Mouse (Mus musculus) frontal cortex, postnatal 36 days (tissue): ENCODE measurements around the gene Fam43a.

ENCODE experiments used
- DNase-seq, 2 experiments: peaks; one replicate each; pipeline ENCODE4 v3.0.0; 2022; ENCODE audit warnings: low spot score in 2 of 2

Fam43a gene

DNA sequence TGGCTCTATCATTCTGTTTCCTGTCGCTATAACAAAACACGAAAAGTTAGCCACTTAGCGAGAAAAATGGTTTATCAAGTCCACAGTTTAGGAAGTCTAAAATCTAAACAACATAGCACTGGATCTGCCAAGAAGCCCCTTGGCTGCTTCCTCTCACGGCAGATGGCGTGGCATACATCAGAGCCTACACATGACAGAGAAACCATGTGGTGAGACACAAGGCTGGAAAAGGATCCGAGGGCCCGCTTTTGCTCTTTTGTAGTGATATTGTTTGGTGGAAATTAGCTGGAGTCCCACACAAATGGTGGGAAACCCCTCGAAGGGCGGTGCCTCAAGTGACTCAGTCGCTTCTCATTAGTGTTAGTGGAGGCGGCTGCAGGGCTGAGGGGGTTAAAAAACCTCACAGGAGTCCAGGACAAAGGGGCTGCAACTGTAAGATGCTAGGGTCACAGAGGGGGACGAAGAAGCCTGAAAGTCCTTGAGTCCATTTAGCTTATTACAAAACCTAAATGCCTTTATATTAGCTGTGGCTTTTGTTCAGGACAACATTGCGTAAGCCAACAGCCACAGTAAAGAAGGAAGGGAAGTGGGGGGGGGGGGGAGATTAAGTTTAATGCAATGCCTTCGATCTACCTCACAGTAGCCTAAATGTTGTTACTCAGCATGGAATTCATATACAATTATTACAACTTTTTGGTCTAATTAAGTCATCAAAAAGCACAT lies 3.5 kb upstream of the Fam43a start:
- no peak for DNase-seq

- peak; percentile 93 to 96 for DNase-seq
Measured at GRCm38 (mm10) chr16:30596959-30597681, 2.4 kb upstream of the Fam43a start.

DNA sequence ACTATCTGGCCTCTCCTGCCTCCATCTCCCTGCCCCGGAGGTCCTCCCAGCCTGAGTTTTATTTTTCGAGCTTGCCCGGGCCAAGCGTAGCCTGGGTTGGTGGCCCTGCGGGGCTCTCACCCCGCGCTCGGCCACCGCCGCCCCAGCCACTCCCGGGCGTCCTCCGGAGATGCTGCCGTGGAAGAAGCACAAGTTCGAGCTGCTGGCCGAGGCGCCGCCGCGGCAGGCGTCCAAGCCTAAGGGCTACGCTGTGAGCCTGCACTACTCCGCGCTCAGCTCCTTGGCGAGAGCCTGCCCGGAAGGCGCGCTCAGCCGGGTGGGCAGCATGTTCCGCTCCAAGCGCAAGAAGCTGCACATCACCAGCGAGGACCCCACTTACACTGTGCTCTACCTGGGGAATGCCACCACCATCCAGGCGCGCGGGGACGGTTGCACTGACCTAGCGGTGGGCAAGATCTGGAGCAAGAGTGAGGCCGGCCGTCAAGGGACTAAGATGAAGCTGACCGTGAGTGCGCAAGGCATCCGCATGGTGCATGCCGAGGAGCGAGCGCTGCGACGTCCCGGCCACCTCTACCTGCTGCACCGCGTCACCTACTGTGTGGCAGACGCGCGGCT lies 1.0 kb downstream of the Fam43a start:
- DNase-seq: peak; percentile 43 to 55

DNA sequence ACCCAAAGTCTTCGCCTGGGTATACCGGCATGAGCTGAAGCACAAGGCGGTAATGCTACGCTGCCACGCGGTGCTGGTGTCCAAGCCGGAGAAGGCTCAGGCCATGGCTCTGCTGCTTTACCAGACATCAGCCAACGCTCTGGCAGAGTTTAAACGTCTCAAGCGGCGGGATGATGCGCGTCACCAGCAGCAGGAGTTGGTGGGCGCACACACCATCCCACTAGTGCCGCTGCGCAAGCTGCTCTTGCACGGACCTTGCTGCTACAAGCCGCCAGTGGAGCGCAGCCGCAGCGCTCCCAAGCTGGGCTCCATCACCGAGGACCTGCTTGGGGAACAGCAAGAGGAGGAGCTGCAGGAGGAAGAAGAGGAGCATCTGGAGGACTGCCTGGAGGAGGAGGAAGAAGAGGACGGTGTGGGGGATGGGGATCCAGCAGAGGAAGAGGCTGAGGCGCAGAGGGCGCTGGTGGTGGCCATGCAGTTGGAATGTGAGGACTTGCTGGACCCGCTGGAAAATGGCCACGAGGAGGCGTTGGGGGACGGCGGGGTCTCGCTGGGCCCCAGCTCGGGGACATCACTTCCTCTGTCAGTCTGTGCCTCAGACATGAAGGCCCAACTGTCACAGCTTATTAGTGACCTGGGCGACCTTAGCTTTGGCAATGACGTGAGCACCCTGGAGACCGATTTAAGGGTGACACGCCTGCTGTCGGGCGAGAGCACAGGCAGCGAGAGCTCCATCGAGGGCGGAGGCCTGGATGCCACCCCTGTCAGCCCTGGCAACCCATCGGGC lies 1.7 kb downstream of the Fam43a start:
- DNase-seq: peak; percentile 55 to 72

DNA sequence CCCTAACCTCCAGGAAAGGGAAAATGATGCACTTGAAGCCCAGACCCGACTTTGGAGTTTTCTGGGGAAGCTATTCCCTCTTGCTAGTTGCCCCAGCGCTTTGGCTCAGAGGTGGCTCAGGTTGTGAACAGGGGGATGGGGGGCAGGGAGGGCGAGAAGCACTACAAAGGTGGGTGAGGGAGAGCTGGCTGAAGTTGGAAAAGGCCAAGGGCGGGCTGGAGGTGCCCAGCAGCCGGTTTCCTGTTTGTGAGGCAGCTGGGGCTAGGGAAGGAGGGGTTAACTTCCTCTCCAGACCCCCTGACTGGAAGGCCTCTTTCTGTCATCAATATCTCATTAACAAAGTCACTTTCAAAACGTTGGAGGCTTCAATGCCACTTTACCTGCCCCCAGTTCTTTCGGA lies 2.4 kb downstream of the Fam43a start:
- DNase-seq: no peak

GRCm38 (mm10) chr16:30602684-30603530 lies 3.4 kb downstream of the Fam43a start:
- DNase-seq: no peak

DNA sequence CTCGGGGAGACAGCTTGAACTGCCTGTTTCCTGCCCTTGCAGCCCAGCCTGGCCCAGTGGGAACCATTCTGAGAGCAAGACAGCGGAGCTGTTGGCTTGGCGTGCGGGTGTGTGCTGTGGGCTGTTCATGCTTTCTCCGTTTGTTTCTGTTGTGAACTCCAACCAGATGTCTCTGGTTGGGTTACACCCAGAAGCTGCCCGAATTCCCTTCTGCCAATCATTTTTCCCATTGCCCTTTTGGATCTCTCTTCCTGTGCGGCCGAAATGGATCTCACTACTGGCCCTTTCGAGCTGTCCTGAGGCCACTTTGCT lies 4.0 kb downstream of the Fam43a start:
- DNase-seq: no peak

DNA sequence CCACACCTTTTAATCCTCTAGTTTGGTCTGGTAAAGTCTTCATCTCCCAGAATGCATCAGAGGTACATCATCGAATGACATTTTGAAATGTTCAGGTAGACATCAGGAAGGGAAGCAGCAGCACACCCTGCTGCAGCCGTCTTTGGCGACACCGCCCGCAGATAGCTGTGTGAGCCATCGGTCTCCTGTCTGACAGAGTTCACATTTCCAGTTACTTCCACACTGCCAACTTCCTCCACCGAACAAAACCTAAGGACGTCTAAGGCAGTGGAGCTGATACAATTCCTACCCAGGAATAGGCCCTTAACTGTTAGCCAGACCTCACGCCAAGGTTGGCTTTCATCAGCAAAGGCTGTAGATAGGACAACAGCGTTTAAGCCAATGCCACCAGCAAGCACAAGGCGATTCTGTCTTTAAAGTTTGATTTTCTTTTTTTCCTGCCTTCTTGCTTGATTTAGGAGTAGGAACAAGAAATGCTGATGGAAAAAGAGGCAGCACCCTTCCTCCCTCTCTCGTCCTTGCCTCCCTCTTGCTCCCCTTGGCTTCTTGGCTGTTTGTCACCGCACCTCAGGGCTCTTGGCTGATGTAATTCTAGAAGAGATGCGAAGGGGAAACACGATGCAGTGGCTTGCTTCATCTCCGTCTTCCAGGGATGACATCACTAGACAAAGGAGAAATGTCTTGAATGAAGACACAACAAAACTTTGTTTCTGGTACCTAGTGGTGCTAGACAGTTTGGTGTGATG lies 4.7 kb downstream of the Fam43a start:
- no peak for DNase-seq

DNA sequence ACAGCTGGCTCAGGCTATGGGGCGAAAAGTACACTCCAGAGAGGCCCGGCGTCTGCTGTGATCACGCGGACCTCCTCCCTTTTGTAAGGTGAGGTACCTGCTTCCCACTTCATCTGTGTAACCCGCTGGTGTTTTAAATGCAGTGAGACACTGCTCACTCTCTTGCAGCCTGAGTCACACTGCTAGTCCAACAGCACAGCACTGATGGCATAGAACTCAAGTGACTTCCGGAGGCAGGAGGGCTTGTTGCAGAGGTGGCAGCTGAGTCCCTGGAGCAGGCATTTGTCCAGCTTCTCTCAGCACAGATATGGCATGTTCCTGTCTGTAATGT lies 5.2 kb downstream of the Fam43a start:
- DNase-seq: no peak

- DNase-seq: no peak
Measured at GRCm38 (mm10) chr16:30605528-30605927, 6.0 kb downstream of the Fam43a start.

DNA sequence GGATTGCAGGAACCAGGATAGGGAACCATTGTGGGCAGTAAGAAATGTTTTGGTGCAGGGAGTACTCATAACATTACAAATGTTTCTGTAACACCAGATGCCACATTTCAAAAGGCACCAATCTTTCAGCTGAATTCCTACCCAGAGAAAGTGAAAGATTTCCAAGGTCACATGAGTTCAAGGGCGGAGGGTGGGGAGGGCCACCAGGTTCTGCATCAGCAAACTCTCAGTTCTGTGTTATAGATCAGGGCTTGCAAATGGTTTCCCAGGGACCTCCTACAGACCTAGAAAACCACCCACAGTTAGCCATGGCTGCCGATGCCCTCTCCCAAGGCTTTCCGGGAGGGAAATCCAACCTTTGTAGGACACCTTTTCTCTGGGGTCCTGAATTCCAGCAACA lies 8.3 kb downstream of the Fam43a start:
- DNase-seq: no peak

DNA sequence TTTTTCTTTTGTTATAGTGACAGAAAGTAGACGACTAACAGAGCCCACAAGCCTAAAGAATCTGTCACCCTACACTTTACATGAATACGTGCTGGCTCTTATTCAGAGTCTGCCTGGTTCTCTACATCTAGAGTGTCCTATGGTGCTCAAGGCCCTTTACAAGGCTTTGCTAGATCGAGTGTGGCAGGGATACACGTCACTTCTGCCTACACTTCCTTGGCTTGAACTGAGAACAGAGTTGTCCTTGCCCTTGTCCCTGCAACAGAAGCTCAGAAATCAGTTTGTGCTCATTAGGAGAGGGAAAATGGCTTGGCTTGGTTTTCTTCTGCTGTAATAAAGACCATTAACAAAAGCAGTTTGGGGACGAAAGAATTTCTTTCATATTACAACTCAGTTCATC lies 11.8 kb downstream of the Fam43a start:
- no peak for DNase-seq

- DNase-seq: no peak
Measured at GRCm38 (mm10) chr16:30613122-30613521, 13.6 kb downstream of the Fam43a start.

GRCm38 (mm10) chr16:30614122-30614521 lies 14.6 kb downstream of the Fam43a start:
- no peak for DNase-seq

GRCm38 (mm10) chr16:30614705-30615317 lies 15.3 kb downstream of the Fam43a start:
- DNase-seq: no peak

DNA sequence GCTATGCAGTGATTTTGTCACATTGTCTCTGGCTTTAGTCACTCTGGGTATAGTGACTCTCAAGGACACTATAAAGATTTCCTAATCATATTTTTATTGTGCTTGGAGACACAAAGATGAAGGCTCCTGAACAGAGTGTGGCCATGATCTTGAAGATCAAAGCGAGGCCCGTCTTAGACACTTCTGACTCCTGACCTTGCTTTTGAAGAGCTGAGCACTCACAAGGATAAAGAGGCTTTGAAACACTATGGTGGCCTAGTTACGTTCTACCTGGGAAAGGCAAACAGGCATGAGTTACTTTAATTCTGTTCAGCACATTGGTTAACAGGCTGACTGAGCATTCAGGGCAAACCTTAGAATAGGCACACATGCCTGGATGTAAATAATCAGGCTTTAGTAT lies 16.8 kb downstream of the Fam43a start:
- DNase-seq: no peak

- DNase-seq: no peak
Measured at GRCm38 (mm10) chr16:30623645-30624044, 24.1 kb downstream of the Fam43a start.

DNA sequence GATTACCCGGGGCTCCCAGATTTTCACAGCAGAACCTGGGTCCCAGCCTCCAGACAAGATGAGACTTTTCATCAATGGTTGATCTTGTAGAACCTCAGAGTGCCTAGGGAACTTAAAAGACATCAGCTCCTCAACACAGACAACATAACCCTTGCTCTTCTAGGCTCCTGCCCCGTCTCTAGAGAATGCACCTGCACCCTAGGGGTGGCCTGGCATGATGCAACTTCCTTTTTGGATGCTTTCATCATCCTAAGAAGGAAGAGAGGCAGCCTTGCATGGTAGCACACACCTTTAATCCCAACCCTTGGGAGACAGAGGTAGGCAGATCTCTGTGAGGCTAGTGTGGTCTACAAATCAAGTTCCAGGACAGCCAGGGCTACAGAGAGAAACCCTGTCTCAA lies 25.1 kb downstream of the Fam43a start:
- no peak for DNase-seq

DNA sequence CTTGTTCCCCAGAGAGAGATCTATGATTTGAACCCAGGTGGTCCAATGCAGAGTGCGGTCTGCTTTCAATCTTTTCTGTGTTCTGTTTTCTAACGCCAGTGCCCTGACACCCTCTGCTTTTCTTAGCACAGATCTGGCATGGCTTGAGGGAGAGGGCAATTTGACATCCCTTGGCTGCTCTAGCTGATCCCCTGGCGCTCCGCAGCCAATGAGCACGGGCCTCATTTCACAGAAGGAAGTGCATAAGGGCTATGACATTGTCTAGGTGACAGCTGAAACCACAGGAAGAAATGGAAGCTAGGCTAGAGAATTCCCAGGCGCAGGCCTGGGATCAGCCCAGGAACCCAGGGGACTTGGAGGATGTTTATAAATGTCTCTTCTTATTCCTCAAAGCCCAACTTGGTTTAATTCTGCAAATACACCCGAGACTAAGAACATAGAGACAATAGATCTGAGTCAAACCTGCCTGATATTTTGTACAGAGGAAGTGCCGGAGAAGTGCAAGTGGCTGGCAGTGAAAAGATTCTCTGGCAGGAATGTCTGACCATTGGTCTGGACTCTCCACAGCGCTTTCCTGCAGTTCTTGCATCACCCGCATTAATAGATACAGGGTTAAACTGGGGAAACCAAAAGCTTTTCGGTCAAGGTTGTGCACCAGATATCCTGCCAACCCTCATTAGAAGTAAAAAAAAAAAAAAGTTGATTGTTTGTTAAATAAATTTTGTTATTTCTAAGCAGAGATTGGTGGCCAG lies 28.2 kb downstream of the Fam43a start:
- DNase-seq: no peak

- DNase-seq: no peak
Measured at GRCm38 (mm10) chr16:30628401-30628800, 28.9 kb downstream of the Fam43a start.
